Mouse (Mus musculus) kidney, postnatal 14 days (tissue): Measurements from ENCODE around the gene H2-Oa.

Source experiments
- DNase-seq: peaks from one replicate; pipeline ENCODE4 v3.0.0; 2022; ENCODE audit warnings: mixed read lengths

Gene H2-Oa

DNA sequence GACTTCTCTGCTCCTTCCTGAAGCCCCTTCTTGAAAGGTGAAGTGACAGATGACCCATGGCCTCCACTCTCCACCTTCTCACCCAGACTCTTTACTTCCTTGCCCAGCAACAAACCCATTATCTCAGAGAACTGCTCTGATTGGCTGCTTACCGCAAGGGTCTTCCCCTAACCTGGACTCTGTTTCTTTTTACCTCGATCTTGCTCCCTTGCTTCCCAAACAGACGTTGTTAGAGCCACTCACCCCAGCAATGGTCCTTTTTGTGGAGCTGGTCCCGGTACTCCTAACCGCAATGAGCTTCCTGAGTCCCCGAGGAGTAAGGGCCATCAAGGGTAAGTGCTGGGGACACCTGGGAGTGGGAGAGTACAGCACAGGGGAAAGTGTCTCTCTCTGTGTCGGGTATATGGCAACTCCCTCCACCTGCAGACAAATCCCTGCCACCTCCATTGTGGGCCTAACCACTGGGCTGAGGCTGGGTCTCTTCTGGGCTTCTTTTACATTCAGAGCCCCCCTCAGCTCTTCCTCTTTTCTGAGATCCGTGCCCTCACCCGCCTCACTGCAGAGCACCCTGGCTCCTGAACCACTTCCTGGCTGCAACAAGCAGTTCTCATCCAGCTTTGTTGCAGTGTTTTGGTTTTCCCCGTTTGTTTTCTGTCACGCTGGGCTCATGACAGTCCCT lies at the start of gene H2-Oa:
Gene H2-Oa (plus strand): TSS at position 144 of the 679 bp plus-strand sequence.
- no peak for DNase-seq

DNA sequence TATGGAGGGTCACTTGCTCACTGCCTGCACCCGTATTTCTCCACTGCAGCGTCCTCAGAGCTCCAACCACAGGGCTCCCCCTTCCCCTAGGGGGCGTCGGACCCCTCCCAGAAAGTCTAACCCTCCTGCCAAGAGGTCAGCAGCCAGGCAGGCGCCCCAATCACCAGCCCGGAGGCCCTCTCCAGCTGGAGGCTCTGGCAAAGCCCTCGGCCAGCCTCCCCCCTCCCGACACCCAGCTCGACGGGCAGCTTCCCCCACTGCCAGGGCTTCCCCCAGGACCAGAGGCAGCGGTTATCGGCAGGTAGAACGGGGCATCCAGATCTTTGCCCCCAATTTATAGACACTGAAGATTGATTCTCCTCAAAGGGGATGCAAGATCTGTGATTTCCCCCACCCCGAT lies 46.2 kb upstream of the H2-Oa start:
- no peak for DNase-seq

DNA sequence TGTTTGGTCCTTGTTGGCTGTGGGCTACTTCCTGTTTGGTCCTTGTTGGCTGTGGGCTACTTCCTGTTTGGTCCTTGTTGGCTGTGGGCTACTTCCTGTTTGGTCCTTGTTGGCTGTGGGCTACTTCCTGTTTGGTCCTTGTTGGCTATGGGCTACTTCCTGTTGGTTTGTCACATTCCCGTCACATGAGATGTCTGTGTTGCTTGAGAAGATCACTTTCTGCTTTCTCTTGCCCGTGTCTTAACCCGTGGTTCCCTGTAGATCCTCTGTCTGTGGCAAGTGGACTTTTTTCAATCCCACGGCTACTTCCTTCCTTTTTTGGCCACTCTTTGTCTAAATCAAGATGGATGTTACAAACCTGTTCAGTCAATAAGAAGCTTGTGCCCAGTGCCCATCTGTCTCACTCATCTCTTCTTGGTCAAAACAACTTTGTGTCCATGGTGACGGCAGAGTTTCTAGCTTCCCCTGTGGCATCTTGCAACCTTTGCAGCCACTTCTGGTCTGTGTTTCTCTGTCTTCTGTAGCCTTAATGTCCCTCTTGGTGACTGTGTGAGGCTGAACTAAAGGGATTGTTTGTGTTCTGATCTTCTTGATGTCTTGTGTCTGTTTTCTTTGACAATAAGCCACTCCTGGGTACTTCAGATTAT lies 44.6 kb upstream of the H2-Oa start:
- no peak for DNase-seq

DNA sequence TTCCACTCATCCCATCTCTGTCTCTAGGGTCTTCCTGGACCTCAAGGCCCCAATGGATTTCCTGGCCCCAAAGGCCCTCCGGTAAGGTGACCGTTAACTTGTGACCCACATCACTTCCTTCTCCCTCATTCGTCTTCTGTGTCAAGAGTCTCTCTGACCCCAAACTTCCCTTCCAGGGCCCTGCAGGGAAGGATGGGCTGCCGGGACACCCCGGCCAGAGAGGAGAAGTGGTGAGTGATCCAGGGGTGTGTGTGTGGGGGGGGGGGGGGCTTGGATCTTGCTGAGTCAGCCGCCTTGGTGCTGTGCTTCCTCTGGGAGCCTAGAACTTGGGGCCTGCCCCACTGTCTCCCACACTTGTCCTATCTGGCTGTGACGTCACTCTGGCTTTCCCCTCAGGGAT lies 34.9 kb upstream of the H2-Oa start:
- DNase-seq = no peak

DNA sequence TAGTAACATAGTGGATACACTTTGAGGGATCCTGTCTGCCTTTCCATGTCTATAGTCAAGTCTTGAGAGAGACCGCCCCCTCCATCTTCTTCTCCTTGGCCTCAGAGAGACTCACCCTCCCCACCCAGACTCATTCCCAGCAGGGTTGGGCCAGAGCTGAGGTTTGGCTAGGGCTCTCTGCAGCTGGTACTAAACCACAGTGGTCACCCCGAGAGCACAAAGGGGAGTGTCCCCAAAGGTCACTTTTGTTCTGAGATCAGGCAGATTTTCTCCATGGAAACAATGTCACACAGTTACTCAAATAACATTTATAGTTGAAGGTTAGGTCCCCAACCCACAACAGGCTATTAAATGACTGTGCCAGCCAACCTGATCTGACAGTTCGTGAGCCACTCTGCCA lies 23.3 kb upstream of the H2-Oa start:
- no peak for DNase-seq

DNA sequence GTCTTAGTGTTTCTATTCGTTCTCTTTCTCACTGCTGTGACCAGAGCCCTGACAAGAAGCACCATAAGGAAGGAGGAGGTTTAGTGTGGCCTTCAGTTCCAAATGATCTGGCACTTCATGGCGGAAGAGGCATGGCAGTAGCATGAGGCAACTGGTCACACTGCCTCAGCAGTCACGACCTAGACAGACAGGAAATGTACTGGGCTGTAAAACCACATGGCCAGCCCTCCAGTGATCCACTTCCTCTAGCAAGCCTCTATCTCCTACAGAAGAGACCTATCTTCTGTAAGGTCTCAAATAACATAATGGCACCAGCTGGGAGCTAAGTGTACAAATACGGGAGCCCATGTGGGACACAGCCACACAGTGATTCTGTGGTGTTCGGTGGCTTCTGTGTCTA lies 20.0 kb upstream of the H2-Oa start:
- no peak for DNase-seq

DNA sequence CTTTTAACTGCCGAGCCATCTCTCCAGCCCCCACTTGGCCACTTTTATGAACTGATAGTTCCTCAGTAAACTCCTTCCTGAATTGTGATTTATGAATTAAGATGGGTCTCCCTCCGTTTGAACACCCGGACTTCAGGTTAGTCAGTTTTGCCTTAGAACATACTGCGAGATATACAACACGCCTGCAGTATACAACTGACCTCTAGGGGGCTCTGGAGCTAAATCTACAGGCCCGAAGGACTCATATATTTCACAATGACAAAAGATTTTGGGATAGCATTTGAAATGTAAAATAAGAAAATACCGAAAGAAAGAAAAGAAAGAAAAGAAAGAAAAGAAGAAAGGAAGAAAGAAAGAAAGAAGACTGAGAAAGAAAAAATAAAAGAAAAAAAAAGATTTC lies 16.9 kb upstream of the H2-Oa start:
- DNase-seq = peak; percentile 78

DNA sequence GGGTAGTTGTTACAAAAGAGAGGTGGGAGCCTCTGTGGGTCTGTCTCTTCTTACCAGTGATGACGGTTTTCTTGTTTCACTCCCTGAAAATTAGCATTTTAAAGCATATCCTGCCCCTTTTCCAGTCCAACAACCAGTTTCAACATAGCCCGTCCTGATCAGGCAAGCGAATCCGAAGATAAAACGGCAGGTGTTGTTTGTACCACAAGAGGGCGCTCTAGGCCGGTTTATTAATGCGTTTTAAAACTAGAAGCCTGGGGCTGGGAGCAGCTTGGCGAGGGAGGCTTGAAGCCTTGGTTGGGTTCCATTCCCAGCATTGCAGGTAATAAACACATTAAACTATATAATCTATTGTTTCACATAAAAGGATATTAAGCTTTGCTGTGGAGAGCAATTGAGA lies 14.6 kb upstream of the H2-Oa start:
- peak; percentile 83 for DNase-seq

DNA sequence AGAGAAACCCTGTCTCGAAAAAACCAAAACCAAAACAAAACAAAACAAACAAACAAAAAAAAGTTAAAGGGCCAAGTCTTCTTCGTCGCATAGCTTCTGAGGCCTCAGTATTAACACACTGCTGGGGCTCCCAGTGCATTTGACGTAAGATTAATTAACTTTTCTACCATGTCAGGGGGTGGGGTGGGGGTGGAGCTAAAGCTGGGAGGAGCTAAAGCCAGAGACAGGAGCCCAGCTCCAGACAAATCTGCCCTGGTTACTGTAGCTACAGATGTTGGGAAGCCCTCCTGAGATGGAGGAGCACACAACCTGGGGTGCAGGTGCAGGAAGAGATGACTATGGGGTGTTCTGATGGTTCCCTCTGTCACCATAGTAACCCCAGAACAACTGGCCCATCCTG lies 14.0 kb upstream of the H2-Oa start:
- no peak for DNase-seq

DNA sequence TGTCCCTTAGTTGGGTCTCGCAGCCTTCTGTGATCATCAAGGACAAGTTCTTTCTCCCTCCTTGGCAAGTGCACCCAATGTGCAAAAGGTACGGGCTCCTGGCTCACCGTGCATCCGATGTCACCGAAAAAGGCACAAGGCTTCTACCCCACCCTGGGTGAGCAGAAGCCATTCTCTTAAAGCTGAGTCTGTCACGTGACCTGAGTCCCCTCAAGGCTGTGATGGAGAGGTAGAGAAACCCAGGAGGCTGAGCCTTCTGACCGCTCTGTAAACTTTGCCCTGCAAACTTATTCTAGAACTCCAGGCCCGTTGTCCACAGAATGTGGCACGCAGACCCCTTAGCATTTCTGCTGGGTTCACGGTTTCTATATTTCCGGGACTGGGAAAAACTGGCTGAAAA lies 13.1 kb upstream of the H2-Oa start:
- DNase-seq = no peak

DNA sequence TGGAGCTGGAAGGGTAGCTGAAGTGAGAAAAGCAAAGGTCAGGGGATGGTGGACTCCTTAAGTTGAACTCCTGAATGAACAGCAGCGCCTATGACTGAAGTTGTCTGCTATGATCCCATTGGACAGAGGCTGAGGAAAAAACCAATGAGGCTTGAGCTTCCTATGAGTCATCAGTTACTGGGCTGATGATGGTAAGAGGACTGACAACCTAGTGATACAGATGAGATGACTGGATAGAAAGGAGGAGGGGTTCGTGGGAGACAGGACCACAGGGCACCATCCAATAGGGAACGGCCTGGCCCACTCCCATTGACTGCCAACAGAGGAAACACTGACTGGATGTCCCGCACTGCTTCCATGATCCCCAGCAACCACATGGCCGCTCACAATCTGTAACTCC lies 12.5 kb upstream of the H2-Oa start:
- peak; percentile 72 for DNase-seq

DNA sequence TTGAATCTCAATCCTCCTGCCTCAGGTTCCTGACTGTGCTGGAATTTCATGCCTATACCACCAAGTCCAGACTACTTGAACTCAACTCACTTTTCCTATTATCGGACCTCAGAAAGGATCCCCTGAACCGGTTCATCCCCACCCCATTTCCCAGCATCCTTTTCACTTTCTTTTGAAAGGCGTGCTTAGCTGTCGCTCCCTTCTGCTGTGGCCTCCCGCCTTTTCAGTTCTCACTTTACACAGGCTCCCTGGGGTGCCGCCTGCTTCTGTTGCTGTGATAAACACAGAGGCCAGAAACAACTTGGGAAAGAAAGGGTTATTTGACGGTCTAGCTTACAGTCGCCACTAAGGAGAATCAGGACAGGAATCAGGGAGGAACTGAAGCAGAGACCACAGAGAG lies 9.0 kb upstream of the H2-Oa start:
- no peak for DNase-seq

DNA sequence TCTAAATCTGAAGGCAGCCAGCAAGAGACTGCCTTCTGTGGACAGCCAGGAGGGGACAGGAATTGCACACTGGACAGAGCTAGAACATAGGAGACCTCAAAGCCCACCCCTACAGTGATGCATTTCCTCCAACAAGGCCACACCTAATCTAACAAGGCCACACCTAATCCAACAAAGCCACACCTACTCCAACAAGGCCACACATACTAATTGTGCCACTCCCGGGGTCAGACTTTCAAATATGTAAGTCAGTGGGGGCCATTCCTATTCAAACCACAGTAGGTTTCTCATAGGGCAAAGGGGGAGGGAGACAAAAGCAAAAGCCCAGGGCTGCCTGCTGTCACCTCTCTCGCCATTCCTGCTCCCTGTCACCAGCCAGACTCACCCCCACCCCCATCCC lies 4.8 kb upstream of the H2-Oa start:
- no peak for DNase-seq

DNA sequence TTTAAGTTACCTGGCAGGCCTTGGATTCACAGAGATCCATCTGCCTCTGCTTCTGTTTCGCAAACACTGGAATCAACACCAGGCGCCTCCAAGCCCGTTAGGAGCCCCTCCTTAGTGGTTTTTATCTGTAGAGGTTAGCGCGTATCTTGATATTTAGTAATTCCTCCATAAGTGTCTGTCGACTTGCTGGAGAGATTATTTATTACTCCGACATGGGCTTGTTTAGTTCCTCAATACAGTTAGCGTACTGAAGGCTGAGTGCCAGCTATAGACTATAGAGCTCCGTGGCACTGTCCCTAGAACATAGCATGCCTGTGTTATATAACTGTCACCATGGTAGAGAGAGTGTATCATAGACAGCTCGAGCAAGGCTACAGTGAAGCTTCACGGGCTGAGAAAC lies 4.0 kb upstream of the H2-Oa start:
- DNase-seq = no peak

DNA sequence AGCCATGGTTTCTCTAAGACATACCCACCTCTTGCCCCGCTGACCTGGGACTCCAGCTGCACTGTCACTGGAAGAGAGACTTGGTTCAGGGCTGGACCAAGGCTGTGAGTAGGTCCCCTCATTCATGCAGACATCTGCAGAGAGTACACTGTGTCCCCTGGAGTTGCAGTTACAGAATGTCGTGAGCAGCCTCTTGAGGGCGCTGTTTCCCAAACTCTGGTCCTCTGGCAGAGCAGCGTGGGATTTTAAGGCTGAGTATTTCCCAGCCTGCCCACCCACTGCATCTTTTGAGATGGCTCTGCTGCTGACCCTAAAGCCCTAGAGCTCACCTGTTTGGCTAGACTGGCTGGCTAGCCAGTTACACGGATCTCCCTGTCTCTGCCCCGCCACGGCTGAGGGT lies 1.2 kb upstream of the H2-Oa start:
- DNase-seq = no peak

DNA sequence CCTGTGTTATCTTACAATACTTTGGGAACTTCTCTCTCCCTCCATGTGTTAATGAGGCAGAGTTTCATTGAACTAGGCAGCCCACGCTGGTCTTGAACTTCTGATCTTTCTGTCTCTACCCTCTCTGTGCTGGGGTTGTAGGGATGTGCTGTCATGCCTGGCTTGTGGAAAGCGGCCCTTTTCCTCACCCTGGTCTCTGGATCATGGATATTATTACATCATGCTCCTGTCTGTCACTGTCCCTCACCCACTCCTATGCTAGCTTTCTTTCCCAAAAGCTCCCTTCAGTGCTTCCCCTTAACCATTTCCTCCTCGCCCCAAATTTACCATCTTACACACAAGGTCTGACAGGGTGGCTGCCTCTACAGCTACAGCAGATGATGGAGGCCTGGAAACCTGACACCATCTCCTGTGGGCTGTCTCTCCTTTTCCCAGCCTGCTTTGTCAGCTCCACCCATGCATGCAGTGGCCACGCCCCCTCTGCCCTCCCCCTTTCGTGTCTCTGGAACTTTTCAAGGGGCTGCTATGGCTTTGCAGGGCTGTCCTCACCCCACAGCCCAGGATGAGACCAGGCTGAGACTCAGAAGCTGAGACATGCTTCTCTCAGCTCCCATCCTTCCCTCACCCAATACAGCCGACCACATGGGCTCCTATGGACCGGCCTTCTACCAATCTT lies 1.2 kb downstream of the H2-Oa start:
- peak; percentile 51 for DNase-seq

DNA sequence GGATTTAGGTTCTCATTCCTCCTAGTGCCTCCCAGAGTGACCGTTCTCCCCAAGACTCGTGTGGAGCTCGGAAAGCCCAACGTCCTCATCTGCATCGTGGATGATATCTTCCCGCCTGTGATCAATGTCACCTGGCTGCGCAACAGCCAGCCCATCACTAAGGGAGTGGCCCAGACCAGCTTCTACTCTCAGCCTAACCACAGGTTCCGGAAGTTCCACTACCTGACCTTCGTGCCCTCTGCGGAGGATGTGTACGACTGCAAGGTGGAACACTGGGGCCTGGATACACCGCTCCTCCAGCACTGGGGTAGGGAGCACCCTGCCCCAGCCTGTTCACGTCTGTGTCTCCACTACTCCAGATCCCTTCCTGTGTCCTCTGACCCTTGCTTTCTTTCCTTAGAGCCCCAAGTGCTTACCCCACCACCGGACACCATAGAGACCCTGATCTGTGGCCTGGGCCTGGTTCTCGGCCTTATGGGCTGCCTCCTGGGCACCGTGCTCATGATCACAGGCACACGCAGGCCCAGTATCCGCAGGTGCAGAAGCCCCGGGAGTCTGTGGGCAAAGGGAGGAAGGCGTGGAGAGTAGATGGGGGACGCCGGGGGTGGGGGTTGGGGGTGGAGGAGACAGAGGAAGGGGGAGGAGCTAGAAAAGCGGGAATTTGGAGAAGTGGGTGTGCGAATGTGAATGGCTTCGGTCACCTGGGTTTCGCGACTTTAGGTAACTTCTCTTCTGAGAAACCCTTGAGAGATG lies 2.3 kb downstream of the H2-Oa start:
- DNase-seq = no peak

DNA sequence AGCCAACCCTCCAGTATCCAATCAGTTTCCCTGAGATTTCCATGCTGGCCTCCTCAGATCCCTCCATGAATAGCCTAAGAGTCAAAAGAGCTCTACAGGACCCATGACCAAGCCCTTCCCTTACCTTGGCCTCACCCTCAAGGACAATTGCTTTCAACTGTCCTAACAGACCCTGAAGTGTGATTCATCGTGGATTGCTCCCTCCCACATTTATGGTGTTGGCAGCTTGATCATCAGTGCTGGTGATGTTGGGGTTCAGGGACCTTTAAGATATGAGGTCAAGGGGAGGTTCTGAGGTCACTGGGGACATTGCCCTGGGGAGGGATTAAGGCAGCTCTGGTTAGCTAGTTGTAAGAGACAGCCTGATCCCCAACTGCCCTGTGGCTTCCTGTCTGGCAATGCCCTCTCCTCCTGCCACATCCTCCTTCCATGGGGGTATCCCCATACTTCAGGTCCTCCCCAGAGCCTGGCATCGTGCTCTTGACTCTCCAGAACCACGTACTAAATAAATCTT lies 4.4 kb downstream of the H2-Oa start:
- DNase-seq = no peak

DNA sequence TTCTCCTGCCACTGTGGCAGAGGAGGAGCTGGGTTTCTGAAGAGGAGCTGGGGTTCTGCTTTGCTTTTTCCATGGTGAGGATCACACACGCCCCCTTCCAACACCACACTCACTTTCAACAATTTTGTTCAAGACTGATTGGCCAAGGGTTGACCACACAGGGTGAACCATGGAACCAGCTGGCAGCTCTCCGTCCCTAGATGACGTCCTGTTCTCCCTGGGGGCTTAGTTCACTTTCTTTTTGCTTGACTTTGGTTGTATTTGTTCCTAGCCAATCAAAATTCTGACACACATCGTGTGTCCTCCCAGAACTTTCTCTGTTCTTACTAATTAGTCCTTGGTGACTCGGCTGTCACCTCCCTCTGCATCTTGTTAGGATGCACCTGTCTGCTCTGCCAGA lies 5.1 kb downstream of the H2-Oa start:
- no peak for DNase-seq

DNA sequence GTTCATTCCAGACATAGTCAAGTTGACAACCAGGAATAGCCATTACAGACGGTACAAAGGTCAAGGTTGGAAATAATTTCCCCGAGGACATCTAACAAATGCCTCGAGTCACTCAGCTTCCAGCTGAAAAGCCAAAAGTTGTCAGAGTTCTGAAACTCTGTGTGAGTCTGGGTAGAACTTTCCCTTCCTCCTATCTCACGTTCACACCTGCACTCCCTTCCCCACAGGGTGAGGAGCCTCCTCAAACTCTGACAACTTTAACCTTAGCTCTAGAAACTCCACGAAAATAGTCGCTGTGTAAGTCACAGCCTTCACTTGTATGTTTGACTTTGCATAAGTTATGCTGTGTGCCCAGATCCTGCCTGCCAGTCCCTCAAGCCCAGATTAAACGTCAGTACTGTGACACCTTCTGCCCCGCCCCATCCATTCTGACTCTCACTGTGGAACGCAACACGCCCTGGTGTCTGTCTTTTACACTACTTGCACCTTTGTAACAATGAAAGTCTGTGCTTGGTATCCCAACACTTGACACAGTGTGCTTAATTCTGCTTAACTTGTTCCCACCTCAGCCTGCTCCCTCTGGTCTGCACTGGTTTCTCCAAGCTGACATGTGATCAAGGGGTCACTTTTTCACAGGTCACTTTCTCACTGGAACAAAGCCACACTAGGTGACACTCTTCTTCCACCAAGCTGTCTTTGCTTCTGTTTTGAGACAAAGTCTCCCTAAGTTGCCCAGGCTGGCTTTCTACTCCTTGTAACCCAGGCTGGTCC lies 6.8 kb downstream of the H2-Oa start:
- DNase-seq = no peak

DNA sequence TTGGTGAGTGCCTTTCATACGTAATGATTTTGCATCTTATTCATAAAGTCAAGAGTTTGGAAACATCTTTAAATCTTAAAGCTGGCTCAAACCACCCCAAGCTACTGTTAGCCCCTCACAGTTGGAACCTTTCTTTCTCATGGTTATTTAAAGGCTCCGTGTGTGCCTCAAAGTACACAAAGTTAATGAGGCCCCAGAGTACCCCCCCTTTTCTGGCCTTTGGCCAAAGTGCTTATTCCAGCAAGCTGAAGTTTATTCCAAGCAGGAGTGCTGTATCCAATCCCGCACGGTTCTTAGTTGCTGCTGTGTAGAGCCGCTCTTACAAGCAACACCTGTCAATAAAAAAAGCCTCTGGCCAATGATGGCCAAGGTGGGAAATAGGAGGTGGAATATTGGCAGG lies 7.4 kb downstream of the H2-Oa start:
- DNase-seq = peak; percentile 74

DNA sequence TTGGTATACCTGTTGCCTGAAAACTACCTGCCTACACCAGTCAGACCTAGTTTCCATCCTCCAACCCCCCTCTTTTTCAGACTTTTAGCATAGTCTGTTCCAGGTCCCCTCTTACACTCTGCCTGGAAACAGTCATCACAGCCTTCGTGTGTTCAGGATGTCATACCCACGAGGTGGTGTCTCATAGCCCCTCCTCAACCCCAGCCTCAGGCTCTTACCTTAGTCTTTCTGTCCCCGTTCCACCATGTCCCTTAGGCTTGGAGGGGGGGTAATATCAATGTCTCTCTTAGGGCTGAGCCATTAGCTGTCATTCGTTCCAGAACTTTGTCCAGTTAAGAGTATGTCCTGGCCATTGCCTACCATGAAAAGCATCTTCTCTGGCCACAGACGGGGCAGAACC lies 9.0 kb downstream of the H2-Oa start:
- DNase-seq = no peak

DNA sequence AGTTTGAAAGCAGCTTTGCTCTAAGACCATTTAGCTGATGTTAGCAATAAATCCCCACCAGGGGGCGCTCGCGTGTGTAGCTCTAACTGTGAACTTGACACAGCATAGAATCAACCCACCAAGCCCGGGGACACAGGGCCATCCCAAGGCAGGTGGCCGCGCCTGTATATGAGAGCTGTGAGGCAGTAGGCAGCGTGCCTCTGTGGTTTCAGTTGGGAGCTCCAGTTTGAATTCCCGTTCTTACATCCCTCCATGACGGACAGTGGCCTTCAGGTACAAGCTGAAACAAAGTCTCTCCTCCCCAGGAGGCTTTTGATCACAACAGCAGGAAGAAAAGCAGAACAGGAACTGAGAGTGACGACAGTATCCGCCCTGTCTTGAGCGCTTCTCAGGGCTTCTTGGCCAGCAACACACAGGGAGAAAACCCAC lies 9.5 kb downstream of the H2-Oa start:
- DNase-seq = peak; percentile 93
